Mouse (Mus musculus): ENCODE measurements around the gene Akt3.

Gene Akt3

DNA sequence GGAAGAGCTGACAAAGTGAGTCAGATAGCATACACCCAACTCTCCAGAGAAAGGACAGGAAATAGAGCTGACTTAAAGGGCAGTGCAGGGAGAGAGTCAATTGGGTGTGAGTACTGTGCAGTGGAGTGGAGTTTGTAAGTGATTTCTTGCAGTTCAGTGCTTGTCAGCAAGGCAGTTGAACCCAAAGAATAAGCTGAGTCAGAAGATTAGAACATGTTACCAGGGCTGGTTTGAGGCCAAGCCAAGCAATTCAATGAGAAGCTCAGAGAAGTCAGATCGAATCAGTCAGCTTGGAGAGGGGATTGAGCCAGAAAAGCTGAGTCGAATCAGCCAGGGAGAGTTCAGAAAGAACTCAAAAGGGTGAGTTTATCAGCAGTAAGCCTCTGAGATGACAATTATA lies 196.2 kb downstream of the Akt3 start:
- DNase-seq (ENCODE audit: low read depth in 1 of 2, low spot score in 2 of 2) = no peak

DNA sequence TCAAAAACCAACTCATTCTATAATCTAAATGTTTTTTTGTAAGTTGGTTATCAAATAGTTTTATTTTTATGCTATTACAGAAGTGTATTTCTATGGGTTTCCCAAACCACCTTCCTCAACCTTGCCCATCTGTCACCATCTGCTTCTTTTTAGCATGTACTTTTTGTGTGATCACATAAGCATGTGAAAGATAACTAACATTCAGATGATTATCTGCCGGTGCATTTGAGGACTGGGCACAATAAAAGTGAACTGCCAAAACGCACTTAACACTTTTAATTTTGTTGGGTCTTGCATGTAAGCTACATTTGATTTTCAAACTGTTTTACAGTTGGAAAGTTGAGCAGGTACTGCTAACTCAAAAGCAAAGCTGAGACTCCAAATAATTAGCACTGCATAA lies 203.1 kb downstream of the Akt3 start:
- DNase-seq (ENCODE audit: low read depth in 1 of 2, low spot score in 2 of 2) = no peak

DNA sequence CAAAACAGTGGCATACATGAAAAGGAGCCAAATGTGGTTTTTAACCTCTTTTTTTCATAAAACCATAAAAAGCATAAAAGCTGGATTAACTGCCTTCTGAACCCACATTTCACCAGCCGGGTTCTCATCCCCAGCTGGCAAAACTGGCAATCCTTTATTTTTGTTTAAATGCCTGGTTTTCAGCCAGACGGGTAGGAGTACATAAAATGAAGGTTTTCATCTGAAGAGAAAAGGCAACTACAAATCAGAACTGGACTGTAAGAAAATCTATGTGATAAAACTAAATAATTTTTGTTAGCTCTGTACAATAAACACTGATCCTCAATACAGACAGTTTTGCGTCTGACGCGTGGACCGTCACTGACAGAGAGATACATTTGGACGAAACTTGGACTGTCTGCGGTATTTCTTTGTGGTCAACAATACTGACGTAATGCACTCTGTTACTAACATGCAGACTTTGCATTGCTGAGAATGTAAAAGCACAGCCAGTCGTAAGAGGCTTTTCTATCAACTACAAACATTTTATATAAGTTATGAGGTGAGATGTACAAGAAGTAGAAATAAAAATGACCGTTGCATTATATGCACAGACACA lies 206.5 kb downstream of the Akt3 start:
- no peak for DNase-seq (ENCODE audit: low read depth in 1 of 2, low spot score in 2 of 2)

DNA sequence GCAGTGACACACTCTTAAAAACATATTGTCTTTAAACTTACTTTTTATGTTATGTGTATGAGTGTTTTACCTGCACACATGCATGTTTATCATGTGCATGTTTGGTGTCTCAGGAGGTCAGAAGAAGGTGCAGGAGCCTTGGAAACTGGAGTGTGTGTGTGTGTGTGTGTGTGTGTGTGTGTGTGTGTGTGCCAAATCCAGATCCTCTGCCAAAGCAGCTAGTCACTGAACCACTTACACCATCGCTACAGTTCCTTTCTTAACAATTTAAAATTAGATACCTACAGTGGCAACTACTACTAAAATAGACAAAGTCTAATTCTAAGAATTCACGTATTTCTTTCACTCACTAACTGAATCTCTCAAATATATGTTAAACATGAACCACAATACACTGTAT lies 209.2 kb downstream of the Akt3 start:
- no peak for DNase-seq (ENCODE audit: low read depth in 1 of 2, low spot score in 2 of 2)

DNA sequence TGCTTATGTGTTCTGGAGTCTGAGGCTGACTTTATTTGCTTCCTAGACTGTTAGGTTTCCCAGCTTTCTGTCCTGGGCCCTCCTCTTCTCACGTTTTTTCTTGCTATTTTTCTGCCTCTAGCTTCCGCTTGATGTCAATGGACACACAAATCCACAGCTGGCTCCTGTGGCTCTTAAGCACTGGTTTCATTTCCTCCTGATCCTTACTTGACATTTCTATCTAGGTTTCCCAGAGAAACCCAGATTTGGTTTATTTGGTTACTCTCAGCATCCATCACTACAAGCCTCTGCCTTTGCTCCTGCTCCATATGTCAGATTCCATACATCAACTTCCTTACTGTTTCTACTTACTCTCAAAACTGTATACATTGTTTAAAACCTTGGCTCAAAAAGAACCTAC lies 211.0 kb downstream of the Akt3 start:
- no peak for DNase-seq (ENCODE audit: low read depth in 1 of 2, low spot score in 2 of 2)

DNA sequence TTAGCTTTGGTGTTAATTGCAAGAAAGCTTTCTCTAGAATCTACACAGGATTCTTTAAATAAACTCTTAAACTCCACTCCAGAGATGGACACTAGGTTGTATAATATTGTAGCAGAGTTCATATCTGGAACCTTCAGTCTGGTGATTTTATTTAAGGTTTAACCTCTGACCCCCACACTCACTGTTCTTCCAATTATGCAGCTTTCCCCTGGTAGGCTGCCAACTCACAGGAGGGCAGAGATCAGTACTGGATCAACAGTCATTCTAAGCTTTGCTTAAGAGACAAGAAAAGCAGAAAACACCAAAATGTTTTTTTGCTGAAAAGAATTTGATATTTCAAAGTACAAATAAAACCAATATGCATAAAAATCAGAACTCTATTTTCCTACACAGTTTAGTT lies 212.1 kb downstream of the Akt3 start:
- DNase-seq (ENCODE audit: low read depth in 1 of 2, low spot score in 2 of 2) = no peak

DNA sequence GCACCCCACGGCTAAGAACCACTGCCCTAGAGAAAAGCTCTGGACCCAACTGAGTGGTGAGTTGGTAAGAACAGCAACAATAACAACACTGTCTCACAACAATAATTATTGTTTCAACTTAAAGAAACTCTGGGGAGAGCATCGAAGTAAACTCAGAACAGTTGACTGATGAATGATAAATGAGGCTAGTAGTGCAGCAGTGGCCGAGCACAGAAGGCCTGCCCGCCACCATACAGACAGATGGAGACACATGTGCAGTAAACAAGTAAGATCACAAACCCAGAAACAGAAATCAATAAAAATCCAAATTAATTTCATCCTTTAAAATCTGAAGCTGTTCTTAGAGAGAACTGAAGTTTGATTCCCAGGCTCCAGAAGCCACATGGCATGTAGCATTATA lies 217.9 kb downstream of the Akt3 start:
- no peak for DNase-seq (ENCODE audit: low read depth in 1 of 2, low spot score in 2 of 2)

DNA sequence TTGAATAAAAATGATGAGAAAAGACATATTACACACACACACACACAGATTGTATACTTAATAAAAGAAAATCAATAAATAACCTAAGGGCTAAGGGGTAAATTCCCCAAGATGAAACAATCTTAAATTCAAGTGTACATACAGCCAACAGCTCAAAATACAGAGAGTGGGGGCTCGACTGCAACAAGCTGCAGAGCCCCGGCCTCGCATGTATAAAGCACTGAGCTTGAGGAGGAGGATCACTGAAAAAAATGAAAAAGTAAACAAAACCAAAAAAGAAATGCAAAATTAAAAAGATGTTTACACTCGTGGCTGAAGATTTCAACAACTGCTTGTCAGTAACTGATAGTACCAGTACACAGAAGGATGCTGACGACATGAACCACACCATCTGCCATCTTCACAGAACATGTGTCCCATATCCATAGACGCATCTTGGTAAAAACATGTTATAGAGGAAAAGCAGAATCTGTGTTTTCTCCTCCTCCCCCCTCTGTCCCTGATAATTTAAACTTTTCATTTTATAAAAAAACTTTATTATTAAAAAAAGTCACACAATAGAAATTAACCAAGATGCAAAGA lies 218.8 kb downstream of the Akt3 start:
- DNase-seq (ENCODE audit: low read depth in 1 of 2, low spot score in 2 of 2) = no peak

DNA sequence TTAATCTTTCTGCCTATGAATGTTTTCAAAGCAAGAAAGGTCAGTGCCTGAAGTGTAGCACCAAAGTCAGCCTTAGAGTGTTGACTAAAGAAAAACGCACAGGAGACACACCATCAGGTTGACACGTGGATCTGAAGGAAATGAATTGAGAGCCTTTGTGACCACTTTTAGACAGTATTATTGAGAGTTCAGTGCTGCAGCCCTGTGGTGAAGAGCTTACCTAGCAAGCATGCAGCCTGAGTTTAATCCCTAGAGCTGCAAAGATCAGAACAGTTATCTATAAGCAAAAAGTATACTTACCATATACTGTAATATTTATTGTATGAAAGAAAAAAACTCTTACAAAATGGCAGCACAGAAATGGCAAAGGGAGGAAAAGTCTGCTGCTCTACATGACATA lies 219.6 kb downstream of the Akt3 start:
- no peak for DNase-seq (ENCODE audit: low read depth in 1 of 2, low spot score in 2 of 2)

DNA sequence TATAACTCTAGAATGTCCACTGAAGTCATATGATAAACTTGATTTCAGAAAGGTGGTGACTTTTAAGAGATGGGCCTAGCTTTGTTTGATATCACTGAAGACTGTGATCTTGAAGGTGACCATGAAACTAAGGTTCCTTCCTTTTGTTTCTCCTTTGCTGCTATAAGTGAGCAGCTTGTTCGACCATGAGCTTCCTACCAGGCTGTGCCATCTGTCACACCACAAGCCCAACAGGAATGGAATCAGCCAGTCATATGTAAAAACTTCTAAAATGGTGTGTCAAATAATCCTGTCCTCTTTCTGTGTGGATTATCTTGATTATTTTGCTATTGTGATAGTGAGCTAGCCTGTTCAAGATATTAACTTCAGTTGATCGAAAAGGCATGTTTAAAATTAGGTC lies 222.5 kb downstream of the Akt3 start:
- no peak for DNase-seq (ENCODE audit: low read depth in 1 of 2, low spot score in 2 of 2)

DNA sequence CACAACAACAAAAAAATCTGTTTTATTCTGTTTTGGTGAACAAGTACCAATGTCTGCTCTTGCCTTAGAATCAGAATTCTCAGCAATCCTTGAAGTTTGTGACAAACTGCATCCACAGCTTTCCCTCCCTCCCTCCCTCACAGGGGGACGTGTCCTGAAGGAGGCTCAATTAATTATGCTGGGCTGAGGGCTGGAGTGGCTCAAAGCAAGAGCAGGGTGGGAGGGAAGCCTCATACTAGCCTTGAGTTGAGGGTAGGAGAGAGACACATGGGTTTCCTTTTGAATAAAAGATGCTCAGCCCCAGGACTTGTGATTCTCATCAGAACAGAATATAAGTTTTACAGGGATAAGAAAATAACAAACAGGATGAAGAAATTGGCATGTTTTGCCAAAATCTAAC lies 225.8 kb downstream of the Akt3 start:
- DNase-seq (ENCODE audit: low read depth in 1 of 2, low spot score in 2 of 2) = no peak

DNA sequence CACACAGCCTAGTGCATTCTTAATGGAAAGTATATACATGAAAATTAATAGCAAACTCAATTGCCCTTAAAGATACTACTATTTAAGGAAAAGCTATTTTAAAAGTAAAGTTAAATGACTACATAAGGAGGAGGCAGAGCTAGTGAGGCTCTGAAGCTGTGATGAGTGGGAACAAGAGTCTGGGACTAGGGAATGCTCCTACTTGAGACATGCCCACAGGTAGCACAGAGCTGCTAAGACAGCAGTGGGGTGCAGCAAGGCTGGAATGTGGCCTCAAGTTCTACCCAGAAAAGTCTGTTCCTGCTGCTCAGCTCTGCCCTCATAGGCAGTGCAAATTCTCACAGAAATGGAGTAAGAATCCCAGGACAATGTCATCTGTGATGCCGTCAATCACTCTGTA lies 226.8 kb downstream of the Akt3 start:
- no peak for DNase-seq (ENCODE audit: low read depth in 1 of 2, low spot score in 2 of 2)

DNA sequence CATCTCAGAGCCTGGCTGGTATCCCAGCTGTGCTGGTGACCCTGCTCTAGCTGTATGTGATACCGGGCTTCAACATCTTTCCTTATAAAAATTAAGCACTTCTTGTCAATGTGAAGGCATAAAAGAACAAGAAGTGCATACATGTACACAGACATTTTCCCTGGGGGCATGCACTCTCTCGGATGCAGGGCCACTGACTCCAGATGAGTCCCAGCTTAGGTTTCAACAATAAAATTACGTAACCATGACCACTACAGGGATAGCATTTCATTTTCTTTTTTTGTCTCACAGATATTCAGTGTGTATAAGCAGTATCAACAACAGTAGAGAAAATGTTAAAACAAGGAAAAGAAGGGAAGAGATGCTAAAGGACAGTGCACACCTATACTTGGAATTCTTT lies 227.3 kb downstream of the Akt3 start:
- no peak for DNase-seq (ENCODE audit: low read depth in 1 of 2, low spot score in 2 of 2)

DNA sequence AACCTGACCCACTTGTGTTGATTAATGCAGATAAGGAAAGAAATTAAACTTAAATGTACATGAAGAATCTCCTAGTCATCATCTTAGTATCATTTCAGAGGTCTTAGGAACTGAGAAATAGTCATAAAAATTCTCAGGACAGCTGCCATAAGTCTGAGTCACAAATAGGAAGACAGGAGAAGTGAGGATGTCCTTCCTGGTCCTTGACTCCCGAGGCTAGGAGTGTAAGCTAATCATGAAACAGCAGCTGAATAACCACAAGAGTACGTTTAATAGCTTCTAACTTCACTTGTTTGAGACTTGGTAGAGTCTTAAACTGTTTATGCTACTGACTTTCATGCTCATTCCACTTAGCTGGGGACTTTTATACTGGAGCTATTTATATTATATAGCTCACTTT lies 229.0 kb downstream of the Akt3 start:
- DNase-seq (ENCODE audit: low read depth in 1 of 2, low spot score in 2 of 2) = no peak

DNA sequence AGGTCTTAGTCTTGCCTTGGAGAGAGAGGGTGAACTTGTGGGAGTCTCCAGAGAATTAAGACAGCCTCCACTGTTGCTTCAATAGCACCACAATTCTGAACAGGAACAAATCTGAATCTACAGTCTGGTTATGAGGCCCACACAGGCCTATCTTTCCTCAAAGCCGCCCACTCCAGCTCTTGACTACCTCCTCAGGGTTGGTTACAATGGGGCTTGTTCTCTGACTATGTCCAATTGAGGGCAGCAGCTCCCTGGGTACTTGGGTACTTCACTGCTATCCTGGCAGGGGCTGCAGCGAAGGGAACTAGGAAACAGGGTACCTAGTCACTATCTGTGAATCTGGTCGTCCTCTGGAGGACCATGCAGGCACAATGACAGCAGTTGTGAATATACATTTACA lies 230.3 kb downstream of the Akt3 start:
- no peak for DNase-seq (ENCODE audit: low read depth in 1 of 2, low spot score in 2 of 2)

DNA sequence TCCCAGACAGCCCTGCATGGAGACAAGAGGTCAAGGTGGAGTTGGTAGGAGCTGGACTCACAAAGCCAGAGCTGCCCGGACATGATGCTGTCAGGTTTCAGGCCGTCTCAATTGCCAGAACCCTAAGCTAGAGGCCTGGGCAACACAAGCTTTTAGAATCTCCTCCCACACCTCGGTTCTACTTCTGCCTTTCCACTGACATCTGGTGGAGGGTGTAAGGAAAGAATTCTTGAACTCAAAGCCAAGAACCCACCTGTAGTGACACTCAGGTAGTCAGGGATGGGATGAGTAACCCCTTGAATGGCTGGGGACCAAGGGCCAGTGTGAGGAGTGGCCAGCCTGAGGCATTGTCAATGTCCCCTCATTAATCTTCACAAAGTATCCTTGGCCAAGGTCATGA lies 235.3 kb downstream of the Akt3 start:
- DNase-seq (ENCODE audit: low read depth in 1 of 2, low spot score in 2 of 2) = no peak

DNA sequence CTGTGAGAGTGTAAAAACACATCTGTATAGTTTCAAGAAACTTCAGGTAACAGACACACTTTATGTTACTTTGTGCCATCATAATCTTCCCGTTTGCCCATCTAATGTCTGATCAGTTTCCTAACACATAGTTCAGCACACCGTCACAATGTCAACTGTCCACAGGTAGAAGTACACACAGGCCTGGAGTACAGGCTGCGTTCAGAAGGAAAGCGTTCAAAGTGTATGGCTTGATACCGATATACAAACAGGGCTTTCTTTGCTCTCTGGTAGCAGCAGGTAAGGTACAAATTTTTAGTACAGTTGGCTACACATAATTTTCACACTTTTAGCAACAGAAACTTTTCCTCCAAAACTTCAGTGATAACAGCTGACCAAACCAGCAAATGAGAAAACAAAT lies 238.3 kb downstream of the Akt3 start:
- DNase-seq (ENCODE audit: low read depth in 1 of 2, low spot score in 2 of 2) = no peak

DNA sequence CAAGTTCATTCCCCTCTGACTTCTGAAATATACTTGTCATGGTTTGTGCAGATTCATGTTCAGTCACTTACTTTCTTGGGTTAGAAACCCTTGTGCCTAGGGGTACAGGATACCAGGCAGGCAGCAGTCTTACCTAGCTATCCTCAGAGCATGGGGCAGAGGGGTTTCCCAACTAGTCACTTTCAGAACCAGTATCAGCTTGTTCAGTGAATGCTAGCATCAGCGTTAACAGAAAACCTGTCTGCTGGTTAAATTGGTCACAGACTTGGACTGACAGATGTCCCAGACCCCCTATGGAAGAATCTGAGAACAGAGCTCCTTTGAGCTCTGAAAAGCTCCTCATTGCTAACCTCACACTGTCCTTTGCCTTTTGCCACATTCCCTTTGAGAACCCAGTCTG lies 239.3 kb downstream of the Akt3 start:
- DNase-seq (ENCODE audit: low read depth in 1 of 2, low spot score in 2 of 2) = no peak

DNA sequence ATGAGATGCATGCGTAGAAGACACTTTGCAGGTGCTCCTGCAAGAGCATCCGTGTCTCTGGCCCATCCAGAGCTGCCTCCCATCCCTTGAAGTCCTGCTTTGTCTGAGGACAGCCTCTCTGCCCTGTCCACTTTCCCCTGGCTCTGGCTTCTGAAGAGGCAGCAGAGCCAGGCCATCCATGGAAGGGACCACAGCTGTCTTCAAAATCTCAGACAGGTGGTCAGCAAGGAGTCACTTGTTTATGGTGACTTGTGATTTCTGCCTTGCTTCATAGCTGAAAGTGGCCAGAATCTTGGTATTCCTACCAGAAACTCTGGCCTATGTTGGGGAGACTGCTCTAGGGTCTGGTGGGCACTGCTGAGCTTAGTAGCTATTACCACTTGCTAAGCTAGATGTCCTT lies 241.3 kb downstream of the Akt3 start:
- DNase-seq (ENCODE audit: low read depth in 1 of 2, low spot score in 2 of 2) = no peak

DNA sequence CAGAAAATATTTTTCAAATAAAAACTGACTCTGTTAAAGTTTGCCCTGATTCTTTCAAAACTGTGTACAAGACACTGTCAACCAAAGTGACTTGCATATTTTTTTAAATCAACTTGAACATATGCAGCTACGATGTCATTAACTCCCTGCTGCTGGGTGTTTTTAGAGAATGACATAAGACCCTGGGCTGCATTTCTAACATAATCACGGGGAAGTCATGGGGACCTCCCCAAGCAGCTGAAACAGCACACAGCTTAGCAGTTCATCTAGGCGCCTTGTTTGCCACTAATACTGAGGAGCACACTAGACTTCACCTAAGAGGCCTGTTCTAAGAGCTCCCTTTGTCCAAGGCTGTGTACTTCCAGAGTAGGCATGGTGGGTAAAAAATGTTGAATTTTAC lies 242.1 kb downstream of the Akt3 start:
- no peak for DNase-seq (ENCODE audit: low read depth in 1 of 2, low spot score in 2 of 2)

DNA sequence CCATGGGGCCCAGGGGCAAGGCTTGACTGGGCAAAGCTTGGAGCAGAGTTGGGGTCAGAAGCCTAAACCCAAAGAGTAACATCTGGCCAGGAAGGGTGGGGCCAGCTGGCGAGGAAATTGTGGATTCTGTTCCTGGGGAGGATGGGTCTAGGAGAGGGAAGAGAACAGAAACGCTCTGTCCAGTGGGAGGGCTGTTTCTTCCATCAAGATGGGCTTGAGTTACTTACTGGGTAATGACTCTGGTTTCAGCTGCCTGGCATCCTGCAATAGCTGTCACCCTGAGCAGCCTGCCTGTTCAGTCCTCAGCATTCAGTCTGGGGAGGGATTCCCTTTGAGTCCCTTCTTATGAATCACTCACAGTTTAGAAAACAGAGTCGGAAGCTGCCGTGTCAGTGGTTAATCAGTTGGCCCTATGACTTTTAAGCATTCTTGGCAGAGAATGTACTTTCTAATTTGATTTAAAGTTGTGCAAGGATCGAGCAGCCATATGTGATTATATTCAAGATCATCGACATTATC lies 243.0 kb downstream of the Akt3 start:
- DNase-seq (ENCODE audit: low read depth in 1 of 2, low spot score in 2 of 2) = no peak

DNA sequence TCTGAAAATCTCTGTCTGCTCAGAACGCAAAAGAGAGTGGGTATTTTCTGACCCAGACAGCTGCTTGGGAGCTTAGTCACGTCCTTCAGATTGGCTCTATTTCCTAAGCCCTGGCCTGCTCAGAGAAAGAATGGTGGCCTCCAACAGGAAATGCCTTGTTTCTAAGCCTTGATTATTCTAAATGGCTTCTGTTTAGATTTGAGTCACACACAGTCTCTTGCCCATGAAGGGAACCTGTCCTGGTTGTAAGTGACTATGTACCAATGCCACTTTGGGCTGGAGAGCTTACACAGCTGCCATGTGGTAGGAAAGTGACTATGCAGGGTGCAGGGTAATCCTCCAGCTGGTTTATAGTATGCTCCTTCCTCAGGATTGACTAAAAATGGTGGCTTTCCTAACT lies 243.7 kb downstream of the Akt3 start:
- DNase-seq (ENCODE audit: low read depth in 1 of 2, low spot score in 2 of 2) = no peak

DNA sequence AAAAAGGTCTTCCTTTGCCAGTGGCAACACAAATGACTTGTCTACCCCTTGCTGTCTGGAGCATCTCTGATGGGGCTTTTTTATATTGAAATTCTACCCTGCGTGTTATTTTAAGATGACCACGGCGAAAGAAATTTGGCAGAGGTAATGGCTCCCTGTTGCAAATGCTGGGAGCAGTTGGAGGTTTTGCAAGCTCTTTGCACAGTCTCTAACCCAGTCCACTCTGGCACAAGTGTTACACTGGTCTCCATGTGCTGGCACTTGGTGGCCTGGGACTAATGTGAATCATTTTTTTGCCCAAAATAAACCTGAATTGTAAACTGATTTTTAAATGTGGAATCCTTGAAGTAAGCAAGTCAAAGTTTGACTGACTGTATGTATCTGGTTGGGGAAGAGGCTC lies 244.2 kb downstream of the Akt3 start:
- DNase-seq (ENCODE audit: low read depth in 1 of 2, low spot score in 2 of 2) = no peak

Measured in monocyte, adult 2 months (primary cell).